Mouse (Mus musculus): ENCODE results near the gene Cdc45.

Cdc45 gene

GRCm38 (mm10) chr16:18811468-18812384 lies at the start of gene Cdc45, which contains the start of gene Ufd1:
Cdc45 (minus strand) TSS chr16:18811987.
Ufd1 (plus strand) TSS chr16:18811779.
- under 1% methylated on average over 42 of the region's 42 CpGs for WGBS

- 56% methylated on average over 1 of the region's 1 CpGs for WGBS
Measured at GRCm38 (mm10) chr16:18860186-18860585, 48.4 kb upstream of the Cdc45 start.

GRCm38 (mm10) chr16:18849521-18850190 lies 37.9 kb upstream of the Cdc45 start:
- 89% methylated on average over 17 of the region's 17 CpGs for WGBS

GRCm38 (mm10) chr16:18846301-18846820 lies 34.6 kb upstream of the Cdc45 start:
- 89% methylated on average over 15 of the region's 15 CpGs for WGBS

- 72% methylated on average over 4 of the region's 4 CpGs for WGBS
Measured at GRCm38 (mm10) chr16:18838346-18838745, 26.6 kb upstream of the Cdc45 start.

- WGBS, result 1% methylated on average over 46 of the region's 46 CpGs
Measured at GRCm38 (mm10) chr16:18836468-18837208, 24.9 kb upstream of the Cdc45 start, which contains the start of the genes 2510002D24Rik and Gm28539. 2510002D24Rik (plus strand) TSS chr16:18836578. Gm28539 (plus strand) TSS chr16:18836584.

GRCm38 (mm10) chr16:18836073-18836467 lies 24.3 kb upstream of the Cdc45 start:
- WGBS, result 29% methylated on average over 3 of the region's 3 CpGs

GRCm38 (mm10) chr16:18833486-18833885 lies 21.7 kb upstream of the Cdc45 start:
- WGBS, result 49% methylated on average over 2 of the region's 2 CpGs

GRCm38 (mm10) chr16:18829102-18829501 lies 17.3 kb upstream of the Cdc45 start:
- 81% methylated on average over 6 of the region's 6 CpGs for WGBS

GRCm38 (mm10) chr16:18828630-18829029 lies 16.8 kb upstream of the Cdc45 start:
- WGBS, result 83% methylated on average over 3 of the region's 3 CpGs

GRCm38 (mm10) chr16:18822925-18823324 lies 11.1 kb upstream of the Cdc45 start:
- 29% methylated on average over 4 of the region's 4 CpGs for WGBS

GRCm38 (mm10) chr16:18822356-18822755 lies 10.6 kb upstream of the Cdc45 start:
- WGBS, result 33% methylated on average over 1 of the region's 1 CpGs

- WGBS, result 2% methylated on average over 31 of the region's 31 CpGs
Measured at GRCm38 (mm10) chr16:18812385-18812910, 661 bp upstream of the Cdc45 start.

- WGBS, result 5% methylated on average over 5 of the region's 5 CpGs
Measured at GRCm38 (mm10) chr16:18811032-18811431, 755 bp downstream of the Cdc45 start.

GRCm38 (mm10) chr16:18809001-18809400 lies 2.8 kb downstream of the Cdc45 start:
- WGBS, result 91% methylated on average over 5 of the region's 5 CpGs

- WGBS, result 60% methylated on average over 2 of the region's 2 CpGs
Measured at GRCm38 (mm10) chr16:18805746-18806145, 6.0 kb downstream of the Cdc45 start.

GRCm38 (mm10) chr16:18798841-18799240 lies 12.9 kb downstream of the Cdc45 start:
- 49% methylated on average over 2 of the region's 2 CpGs for WGBS

GRCm38 (mm10) chr16:18798151-18798550 lies 13.6 kb downstream of the Cdc45 start:
- WGBS, result 90% methylated on average over 5 of the region's 5 CpGs

- 68% methylated on average over 7 of the region's 7 CpGs for WGBS
Measured at GRCm38 (mm10) chr16:18796645-18797044, 15.1 kb downstream of the Cdc45 start.

- WGBS, result 68% methylated on average over 11 of the region's 11 CpGs
Measured at GRCm38 (mm10) chr16:18795223-18795899, 16.4 kb downstream of the Cdc45 start.

Measured in cerebral cortex, adult 2 months (tissue).